Mouse (Mus musculus): ENCODE measurements around the gene Olfr1157.

DNA sequence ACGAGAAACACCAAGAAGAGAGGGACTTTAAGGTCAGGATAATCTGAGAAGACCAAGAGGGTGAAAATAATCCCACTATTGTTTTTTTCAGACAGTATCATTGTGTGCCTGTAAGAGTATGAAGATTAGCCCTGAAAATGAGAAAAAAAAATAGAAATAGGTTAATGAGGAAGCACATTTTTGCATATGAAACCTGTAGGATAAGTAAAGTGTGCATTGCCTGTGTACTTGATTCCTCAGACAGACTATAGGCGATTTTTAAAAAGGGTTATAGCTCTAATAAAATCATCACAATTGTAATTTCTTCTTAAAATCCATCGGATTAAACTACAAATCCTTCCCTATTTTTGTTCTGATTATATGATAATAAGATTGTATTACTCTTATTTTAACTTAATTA lies 6.5 kb upstream of the Olfr1157 start, which contains the start of gene Olfr74:
- TF ChIP-seq POLR2A (IDR thresholded peaks at IDR 0.05; ENCODE audit: low read depth, low read length): no peak
- no peak for TF ChIP-seq CTCF (IDR thresholded peaks at IDR 0.05; ENCODE audit: borderline replicate concordance, insufficient read depth, low read length)
